Mouse (Mus musculus): ENCODE measurements around the gene Il11ra2. TPM values are rescaled to one million over a fixed set of nuclear protein-coding genes. Genes with fewer than 3 reads are reported as not detected.

Gene Il11ra2
- not detected for total RNA-seq (2023)

GRCm38 (mm10) chr4:42661793-42662192 is at the start of gene Il11ra2:
TSS of gene Il11ra2 (minus strand) at chr4:42661893.

GRCm38 (mm10) chr4:42654951-42655350 is 6.7 kb downstream of the Il11ra2 start, which contains the start of gene Ccl27b:
TSS of gene Ccl27b (plus strand) at chr4:42655251.

GRCm38 (mm10) chr4:42629419-42629818 is 32.3 kb downstream of the Il11ra2 start, which contains the start of gene Gm2564:
TSS of gene Gm2564 (plus strand) at chr4:42629719.

GRCm38 (mm10) chr4:42611895-42612294 is 49.8 kb downstream of the Il11ra2 start, which contains the start of gene Gm10591:
TSS of gene Gm10591 (plus strand) at chr4:42612195.

Other genes with a start within 250 kb of the Il11ra2 start
- gene Gm21586, start 222.5 kb downstream of the Il11ra2 start, total RNA-seq (2023), result not detected
- not detected for gene Gm2163, start 195.1 kb downstream of the Il11ra2 start, total RNA-seq (2023)
- 0.24 TPM for gene Fam205a2, start 133.7 kb downstream of the Il11ra2 start, total RNA-seq (2023)
- not detected for gene Gm10591, start 49.7 kb downstream of the Il11ra2 start, total RNA-seq (2023)
- not detected for gene Gm2564, start 32.2 kb downstream of the Il11ra2 start, total RNA-seq (2023)
- not detected for gene Ccl27b, start 6.6 kb downstream of the Il11ra2 start, total RNA-seq (2023)
- not detected for gene 4930578G10Rik, start 73.7 kb upstream of the Il11ra2 start, total RNA-seq (2023)
- gene Ccl19, start 94.7 kb upstream of the Il11ra2 start, total RNA-seq (2023), result not detected
- not detected for gene Ccl21a, start 112.1 kb upstream of the Il11ra2 start, total RNA-seq (2023)
- not detected for gene Fam205a1, start 192.0 kb upstream of the Il11ra2 start, total RNA-seq (2023)
- gene Gm12394, start 194.9 kb upstream of the Il11ra2 start, total RNA-seq (2023), result not detected
- not detected for gene Fam205c, start 212.3 kb upstream of the Il11ra2 start, total RNA-seq (2023)

Measured in CD4-positive naive resting alpha-beta T cell, adult 57 days (primary cell).